Mouse (Mus musculus): ENCODE results near the gene Hoxa5.

Hoxa5 gene

DNA sequence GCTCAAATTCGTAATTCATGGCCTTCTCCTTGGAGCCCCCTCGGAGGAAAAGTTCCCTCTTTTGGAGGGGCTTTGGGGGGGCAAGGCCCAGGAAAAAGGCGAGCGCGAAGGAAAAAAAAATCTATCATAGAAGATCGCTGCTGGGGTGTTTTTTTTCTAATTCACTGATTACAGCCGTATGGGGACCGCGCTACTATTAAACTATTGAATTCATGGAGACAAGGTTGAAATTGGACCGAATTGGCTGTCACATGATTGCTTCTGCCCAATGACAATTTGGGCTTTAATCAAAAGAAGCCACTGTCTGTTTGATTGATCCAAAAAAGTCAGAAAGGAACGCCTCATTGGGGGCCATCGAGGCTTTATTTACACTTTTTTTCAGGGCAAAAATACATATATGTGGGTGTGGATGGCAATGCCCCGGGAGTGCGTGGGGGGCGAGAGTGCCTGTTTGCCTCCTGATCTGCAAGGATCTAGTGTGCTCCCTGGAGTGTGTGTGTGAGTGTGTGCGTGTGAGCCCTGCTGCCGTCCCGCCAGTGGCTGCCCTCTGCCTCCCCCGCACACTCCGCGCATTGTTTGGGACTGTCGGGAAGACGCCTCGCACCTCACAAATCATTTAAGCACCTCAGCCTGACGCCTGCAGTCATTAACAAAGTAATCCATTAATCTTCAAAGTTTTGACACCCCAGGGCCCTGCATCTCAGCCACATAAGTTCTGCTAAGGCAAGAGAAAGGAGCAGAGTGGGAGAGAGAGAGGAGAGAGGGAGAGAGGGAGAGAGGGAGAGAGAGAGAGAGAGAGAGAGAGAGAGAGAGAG, 39.6 kb downstream of the Hoxa5 start, which contains the start of gene Hoxa2:
Gene Hoxa2 (minus strand): TSS at position 206 of the 815 bp plus-strand sequence.
- DNase-seq (ENCODE audit: low spot score in 2 of 2): no peak

DNA sequence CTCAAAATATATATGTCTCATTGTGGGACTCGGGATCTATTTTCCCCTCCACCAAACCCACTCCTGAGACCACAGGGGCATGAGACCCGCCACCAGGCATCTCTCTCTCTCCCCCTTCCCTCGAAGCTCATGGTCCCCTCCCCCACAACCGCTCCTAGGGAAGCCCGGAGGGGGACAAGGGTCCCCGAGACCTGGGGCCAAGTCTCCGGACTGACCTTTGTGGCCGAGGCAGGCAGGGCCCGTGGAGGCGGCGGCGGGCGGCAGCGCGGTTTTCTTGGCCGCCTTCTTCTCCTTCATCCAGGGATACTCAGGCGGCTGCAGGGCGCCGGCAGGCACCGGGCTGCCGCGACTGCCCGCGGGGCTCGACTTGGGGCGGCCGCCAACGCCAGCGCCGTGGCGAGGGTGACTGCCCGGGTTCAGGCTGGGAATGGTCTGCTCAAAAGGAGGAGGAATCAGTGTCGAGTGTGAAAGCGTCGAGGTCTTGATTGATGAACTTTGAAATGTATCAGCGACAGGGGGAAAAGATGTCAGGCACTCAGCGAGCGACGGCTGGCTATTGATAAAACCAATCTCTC, 40.2 kb downstream of the Hoxa5 start:
- no peak for DNase-seq (ENCODE audit: low spot score in 2 of 2)

DNA sequence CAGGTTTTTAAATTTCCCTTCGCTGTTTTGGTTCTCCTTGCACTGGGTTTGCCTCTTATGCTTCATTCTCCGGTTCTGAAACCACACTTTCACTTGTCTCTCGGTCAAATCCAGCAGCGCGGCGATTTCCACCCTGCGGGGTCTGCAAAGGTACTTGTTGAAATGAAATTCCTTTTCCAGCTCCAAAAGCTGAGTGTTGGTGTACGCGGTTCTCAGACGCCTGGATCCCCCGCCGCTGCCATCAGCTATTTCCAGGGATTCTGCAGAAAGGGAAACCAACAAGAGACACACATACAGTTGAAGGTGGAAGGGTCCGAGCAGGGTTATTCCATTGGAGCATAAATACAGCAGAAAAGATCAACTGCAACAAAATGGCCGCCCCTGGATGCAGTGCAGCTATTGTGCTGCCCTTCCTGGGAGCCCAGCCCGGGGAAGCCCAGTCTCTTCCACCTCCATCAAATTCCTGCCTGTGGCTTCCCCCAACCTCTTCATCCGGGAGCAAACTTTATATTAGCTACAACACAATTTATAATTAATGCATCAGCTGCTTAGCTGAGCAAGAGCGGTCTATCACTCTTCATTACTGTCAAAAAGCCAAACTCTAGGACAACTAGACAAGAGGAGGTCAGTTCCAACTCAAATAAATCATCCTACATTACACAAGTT, 40.9 kb downstream of the Hoxa5 start:
- no peak for DNase-seq (ENCODE audit: low spot score in 2 of 2)

DNA sequence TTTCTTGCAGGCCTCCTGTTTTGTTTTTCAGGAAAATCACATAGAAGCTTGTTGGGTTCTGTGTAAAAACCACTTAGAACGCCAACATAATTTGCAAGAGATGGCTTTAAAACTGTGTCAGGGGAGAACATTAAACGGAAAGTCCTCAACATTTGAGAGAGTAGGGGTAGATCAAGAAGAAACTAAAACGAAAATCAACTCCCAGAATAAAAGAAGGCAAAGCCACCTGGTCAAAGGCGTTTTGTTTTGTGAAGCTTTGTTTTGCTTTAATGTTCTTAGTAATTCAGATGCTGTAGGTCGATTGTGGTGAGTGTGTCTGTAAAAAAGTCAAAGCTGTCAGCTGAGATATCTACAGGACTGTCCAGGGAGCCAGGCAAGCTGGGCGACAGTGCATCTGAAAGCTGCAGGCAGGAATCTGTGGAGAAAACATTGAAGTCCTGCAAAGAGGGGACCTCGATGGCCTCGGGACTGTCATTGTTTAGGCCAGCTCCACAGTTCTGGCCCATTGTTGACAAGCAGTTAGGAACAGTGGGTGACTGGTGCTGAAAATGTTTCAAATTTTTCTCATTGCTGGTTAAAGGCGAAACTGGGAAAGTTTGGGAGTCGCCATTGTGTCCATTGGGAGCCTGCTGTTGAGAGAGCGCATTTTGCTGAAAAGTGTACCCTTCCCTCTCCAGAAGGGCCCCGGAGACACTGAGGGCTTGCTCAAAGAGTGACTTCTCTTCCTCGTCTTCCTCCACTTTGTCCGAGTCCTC, 41.6 kb downstream of the Hoxa5 start:
- no peak for DNase-seq (ENCODE audit: low spot score in 2 of 2)

DNA sequence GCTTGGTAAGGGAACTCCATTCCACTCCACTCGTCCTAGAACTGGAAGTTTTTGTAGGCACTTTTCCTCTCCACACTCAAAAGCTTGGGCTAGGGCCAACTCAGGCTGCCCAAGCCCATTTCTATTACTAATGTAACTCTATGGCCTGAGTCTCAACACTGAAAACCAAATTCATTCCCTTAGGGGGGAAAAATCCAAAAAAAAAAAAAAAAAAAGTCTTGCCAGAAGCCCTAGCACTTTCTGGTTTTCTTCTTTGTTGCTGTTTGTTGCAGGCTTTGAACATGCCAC, 42.4 kb downstream of the Hoxa5 start:
- no peak for DNase-seq (ENCODE audit: low spot score in 2 of 2)

DNA sequence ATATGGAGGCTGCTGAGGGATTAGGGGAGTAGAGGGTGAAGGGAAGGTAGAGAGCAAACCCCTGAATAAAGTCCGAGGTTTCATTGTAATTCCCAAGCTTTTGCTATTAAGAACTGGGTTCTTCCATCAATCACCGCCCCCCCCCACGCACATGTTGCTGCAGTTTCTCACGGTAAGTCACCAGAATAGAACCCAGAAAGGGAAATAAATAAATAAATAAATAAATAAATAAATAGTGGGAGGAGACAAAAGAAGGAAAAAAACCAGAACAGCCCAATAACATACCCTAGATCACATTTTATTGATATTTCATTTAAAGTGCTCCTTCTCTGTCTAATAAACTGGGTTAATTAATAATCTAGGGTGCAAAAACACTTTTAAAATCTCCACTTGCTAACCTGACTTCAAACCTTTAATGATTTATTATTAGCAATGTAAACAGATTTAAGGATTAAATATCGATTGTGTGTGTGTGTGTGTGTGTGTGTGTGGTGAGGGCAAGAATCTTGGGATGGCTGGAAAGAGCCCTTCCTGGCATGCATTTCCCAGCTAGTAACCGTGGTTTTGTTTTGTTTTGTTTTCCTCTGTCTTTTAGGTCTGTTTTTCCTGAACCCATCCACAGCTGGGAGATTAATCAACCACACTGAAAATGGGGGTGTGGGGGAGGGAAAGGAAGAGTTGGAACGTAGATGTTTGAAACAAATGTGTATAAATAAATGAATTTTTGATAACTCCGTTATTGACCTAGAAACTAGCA, 42.9 kb downstream of the Hoxa5 start:
- no peak for DNase-seq (ENCODE audit: low spot score in 2 of 2)

DNA sequence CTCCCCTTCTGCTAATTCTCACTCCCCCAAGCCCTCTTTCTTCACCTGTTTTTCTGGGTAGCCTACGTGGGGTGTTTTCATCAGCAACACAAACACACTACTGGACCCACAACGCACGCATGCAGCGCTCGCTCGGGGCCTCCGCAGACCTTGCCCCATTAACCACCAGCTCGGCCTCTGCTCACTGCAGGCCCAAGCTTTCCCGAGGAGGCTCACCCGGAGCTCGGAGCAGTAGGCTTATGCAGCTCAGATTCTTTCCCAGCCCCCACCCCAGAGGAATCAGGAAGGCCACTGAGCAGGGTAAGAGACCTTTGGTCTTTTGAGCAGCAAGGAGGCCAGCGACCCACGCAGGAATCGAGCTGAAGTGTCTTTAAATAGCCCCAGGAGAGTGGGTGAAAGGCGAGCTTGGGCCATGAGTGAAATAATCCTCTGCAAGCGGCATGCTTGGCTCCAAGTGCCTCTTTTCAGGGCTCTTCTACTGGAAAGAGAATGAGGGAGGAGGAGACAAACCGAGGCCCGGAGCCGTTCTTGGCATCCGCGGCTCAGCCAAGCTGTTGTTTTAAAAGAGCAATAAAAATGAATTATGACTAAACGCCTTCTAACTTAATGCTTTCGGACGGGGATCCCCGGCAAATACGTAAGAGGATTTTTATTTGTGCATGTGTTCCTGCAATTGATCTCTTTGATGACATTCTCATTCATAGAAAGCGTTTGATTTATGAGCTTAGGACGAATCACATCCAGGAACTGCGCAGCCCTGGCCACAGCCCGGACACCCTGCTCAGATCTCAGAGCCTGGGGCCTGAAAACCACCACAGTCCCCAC, 43.7 kb downstream of the Hoxa5 start:
- no peak for DNase-seq (ENCODE audit: low spot score in 2 of 2)

DNA sequence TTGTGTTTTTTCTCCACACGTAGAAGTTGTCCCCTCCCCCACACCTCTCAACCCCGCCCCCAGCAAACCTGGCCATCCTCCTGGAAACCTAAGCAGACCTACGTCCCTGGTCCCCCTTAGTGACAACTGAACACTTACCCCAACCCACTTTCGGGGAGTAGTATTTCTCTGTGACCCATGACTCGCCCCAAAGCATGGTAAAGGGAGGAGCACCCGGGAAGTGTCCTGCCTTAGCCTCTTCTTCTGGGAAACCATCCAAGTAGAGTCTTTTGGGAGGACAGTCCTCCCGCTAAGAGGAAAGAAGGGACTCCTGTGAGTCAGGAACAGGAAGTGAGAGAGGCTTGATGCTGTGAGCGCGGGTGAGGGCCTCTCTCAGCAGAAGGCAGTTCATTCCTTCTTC, 44.4 kb downstream of the Hoxa5 start:
- no peak for DNase-seq (ENCODE audit: low spot score in 2 of 2)

DNA sequence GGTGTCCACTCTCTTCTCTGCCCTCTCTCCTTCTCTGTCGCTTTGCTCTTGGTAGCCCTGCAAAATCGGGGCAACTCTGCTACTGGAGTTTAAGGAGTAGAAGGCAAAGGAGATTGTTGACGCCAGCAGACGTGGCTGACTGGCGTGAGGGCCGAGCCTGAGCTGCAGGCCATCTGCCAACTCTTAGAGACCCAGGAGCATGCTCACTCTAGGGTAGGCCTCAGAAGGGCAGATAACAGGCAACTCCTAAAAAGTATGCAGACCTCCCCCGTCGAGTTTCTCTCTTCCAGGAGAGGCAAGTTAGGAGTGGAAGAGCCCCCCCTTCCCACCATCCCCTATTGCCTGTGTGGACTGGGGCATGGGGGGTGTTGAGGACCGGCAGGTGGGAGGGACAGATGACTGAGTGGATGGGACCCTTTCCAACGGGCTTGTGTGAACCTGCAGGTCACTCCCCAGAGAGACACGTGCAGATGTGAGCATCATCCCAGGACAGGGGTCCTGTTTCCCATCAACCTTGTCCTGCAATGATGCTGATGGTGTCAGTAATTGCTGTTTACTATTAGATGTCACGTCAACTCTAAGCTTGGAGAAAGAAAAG, 45.1 kb downstream of the Hoxa5 start:
- DNase-seq (ENCODE audit: low spot score in 2 of 2): no peak

DNA sequence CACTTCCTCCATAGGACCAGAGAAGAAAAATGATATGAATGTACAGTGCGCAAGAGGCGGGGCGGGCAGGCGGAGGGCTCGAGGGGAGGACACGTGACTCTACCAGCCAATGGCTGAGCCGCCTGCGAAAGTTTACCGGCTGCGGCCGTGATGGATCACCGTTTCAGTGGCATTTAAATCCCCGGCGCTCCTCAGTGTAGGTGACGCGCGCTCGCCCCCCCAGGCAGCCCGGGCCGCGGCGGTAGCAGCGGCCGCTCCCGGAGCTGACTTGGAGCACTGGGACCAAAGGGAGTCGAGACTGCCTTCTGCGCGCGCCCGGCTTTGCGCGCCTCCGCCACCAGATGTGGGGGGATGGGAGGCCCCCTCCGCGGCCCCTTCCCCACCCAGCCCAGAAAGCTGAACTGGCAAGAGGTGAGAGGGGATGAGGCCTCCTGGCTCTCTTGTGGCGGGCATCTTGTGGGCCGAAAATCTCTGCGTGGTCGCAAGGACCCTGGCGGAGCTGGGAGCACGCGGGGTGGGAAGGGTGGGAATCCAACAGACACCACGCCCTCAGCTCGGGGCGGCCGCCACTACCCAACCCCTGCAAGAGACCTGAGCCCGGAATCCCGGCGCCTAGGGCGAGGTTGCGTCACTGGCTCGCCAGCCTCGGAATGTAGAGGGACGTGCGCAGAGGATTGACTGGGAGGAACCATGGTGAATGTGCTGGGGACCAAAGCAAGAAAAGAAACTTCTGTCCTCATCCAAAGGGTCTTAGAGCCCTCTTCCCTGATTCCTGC, 45.9 kb downstream of the Hoxa5 start, which contains the start of gene Hoxa1:
Gene Hoxa1 (minus strand): TSS at position 42 of the 776 bp plus-strand sequence.
- DNase-seq (ENCODE audit: low spot score in 2 of 2): peak in 1 of 2 experiments; percentile 68

DNA sequence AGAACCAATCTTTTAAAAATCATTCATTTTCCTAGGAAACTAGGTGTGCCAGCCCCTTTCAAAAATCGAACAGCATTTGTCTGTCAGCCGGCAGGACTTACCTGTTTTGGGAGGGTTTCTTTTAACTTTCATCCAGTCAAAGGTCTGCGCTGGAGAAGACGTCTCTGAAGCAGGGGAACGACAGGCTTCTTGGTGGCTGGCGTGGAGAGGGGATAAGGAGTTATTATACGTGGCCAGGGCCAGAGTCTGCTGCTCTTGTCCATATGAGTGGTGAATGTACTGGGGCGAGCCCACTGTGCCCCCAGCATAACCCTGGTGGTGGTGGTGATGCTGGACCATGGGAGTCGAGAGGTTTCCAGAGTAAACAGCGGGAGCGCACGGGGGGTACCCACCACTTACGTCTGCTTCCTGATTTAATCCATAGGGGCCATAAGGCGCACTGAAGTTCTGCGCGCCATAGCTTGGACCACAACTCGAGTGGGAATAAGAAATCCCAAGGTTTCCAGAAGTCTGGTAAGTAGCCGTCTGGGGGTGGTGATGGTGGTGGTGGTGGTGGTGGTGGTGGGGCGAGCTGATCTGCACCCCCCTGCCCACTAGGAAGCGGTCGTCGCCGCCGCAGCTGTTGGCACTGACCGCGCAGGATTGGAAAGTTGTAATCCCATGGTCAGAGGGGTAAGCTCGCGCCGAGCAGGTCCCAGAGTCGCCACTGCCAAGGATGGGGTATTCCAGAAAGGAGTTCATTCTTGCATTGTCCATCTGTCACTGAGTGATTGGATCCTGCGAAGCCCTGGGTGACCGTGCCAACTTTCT, 46.7 kb downstream of the Hoxa5 start:
- DNase-seq (ENCODE audit: low spot score in 2 of 2): no peak

DNA sequence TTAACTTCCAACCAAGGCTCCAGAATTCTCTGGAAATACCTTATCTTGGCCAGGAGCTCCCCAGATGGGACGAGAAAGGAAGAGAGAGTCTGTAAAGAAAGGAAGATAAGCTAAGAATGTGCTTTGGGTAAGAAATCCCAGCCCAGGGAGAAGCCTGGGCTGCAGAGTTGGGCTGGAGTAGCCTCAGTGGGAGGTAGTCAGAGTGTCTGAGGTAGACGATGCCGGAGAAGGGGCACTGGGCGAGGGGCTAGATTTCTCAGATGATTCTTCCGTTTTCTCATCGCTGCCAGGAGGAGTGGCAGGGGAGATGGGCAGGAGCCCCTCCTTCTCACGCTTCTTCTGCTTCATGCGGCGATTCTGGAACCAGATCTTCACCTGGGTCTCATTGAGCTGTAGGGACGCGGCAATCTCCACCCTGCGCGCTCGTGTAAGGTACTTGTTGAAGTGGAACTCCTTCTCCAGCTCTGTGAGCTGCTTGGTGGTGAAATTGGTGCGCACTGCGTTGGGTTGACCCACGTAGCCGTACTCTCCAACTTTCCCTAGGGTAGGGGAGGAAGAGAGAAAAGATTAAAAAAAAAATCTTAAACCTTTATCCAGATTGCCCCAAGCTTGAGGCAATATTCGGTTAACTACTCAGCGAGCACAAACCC, 47.7 kb downstream of the Hoxa5 start:
- no peak for DNase-seq (ENCODE audit: low spot score in 2 of 2)

DNA sequence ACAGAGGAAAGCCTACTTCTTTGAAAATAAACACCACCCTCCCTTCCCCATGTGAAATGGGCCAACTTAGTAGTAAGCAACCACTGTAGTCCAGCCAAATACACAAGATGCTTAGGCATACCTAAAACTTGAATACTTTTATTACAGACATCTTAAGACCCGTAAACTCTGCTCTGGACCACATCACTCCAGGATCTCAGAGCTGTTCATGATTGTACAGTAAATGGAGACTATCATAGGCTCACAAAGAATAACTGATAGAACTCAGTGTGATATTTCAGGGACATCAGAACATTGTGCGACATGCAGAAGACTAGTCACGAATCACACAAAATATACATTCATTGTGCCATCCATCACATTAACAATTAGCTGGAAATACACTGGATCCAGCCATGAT, 48.9 kb downstream of the Hoxa5 start:
- no peak for DNase-seq (ENCODE audit: low spot score in 2 of 2)

DNA sequence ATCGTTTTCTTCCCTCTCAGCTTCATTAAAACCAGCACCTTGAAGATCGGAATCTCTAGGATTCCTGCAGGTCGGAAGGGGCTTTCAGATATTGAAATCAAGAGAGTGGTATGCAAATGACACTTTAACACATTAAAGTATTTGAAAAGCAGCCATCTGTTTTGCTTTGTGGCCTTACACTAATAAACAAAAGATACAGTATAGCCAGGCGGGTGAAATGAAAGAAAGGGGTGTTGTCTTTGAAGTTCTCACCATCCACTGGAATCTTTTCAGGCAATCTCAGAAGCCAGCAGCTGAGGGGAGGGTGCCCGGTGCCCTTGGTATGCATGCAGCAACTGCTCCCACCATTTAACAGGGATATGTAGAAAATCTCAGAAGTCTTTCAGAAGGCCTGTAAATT, 50.3 kb downstream of the Hoxa5 start:
- no peak for DNase-seq (ENCODE audit: low spot score in 2 of 2)

DNA sequence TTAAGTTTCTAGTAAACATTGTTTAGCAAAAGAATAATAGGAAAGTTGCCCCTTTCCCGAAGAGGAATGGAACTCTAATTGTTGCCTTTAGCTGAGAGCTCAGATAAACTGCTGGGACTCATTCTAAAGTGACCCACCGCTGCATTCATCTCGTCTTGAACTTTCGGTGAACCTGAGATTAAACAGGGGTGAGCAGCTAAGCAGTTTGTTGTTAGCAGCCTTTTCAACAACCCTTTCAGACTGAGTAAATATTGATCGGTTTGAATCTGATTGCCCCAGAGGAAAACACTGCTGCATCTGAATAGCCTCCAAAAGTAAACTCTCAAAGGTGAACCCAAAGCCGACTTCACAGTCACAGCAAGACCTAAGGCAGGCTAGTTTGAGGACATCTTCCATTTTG, 51.1 kb downstream of the Hoxa5 start:
- no peak for DNase-seq (ENCODE audit: low spot score in 2 of 2)

DNA sequence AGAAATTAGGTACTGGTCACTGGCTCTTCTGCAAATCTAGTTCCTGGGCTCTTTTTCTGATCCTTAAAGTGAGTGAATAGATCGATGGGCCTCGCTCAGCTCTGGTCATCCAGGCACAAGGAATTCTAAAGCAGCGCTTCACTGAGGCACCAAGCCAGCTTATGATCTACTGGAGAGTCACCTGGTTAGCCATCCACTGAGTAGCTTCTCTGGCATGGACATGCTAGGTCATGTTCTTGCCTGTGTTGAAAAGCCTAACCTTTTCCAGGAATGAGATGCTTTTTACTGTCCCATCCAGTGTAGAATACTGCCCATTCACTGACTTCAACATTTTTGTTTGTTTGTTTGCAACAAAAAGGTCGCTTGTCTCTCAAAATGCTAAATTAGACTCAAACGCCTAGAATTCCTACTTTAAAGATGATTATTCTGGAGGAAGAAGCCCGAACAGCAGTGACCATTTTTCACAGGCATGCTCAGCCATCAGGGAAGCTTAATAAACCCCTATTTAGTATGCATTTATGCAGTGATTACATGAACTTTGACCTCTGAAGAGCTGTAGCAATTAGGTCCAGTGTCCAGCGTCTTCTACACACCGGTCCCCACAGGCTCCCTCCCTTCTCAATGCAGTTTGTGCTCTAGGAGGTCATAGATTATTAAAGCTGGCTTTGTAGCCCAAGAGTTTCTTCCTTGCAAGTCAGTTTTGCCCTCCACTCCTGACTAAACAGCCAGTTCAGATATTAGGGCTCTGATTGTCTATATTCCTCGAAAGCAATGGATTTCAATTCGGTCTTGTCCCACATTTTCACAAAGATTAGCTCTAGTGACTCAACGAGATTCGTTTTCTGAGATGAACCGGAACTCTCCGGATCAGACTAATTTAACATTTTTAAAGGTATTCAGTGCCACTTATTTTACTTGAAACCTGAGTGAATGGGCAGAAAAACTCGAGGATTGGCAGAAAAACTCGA, 51.9 kb downstream of the Hoxa5 start:
- DNase-seq (ENCODE audit: low spot score in 2 of 2): no peak
